In genomic region chr1:79853527-79853926, GRCm38 (mm10) we compare ENCODE assay signal across 24 mouse cellular contexts. TPM values are rescaled to one million over a fixed set of nuclear protein-coding genes. Genes with fewer than 3 reads are reported as not detected.
DNase-seq lines count a peak whose midpoint lies in the region; ATAC-seq lines count a peak whose summit lies in the region.
"Had no signal": no experiment of that assay in that cellular context is flagged by ENCODE, and none has a peak within 500 bp of the region (broad histone marks: within the 10 kb centered on the region; RNA-seq: fewer than 3 reads in every experiment).

No protein-coding gene starts in this region.

- no peak overlapping the region for H3K4me2 ChIP-seq in embryonic facial prominence, embryonic 13.5 days
- H3K4me2 ChIP-seq: embryonic facial prominence, embryonic 15.5 days; heart, embryonic 12.5 days; heart, embryonic 15.5 days; hindbrain, embryonic 14.5 days had no signal

- H3K4me3 ChIP-seq in embryonic facial prominence, embryonic 13.5 days, result no peak overlapping the region
- no peak overlapping the region for H3K4me3 ChIP-seq in embryonic facial prominence, embryonic 10.5 days
- H3K4me3 ChIP-seq: embryonic facial prominence, embryonic 15.5 days; heart, embryonic 12.5 days; heart, embryonic 15.5 days had no signal

- H3K4me1 ChIP-seq in embryonic facial prominence, embryonic 13.5 days, result peaks cover 34% of the 10 kb centered on the region
- peaks cover 42% of the 10 kb centered on the region for H3K4me1 ChIP-seq in embryonic facial prominence, embryonic 10.5 days
- H3K4me1 ChIP-seq: embryonic facial prominence, embryonic 15.5 days had no signal

- WGBS in embryonic facial prominence, embryonic 13.5 days, result 92% methylated on average over 3 of the region's 3 CpGs
- 95% methylated on average over 3 of the region's 3 CpGs for WGBS in embryonic facial prominence, embryonic 10.5 days

- 0 out of 2 replicates have a peak overlapping the region, but pooled peaks have one; percentile 16 for H3K9ac ChIP-seq in embryonic facial prominence, embryonic 13.5 days
- H3K9ac ChIP-seq: embryonic facial prominence, embryonic 15.5 days; heart, embryonic 12.5 days; heart, embryonic 15.5 days; hindbrain, embryonic 14.5 days had no signal

- H3K36me3 ChIP-seq in embryonic facial prominence, embryonic 13.5 days, result peaks cover 24% of the 10 kb centered on the region
- H3K36me3 ChIP-seq in embryonic facial prominence, embryonic 10.5 days (replicated peaks), result peaks cover 10% of the 10 kb centered on the region
- H3K36me3 ChIP-seq: embryonic facial prominence, embryonic 15.5 days; heart, embryonic 12.5 days; heart, embryonic 15.5 days had no signal

- H3K9me3 ChIP-seq in embryonic facial prominence, embryonic 13.5 days, result no peaks in the 10 kb centered on the region
- H3K9me3 ChIP-seq in embryonic facial prominence, embryonic 10.5 days, result no peaks in the 10 kb centered on the region
- H3K9me3 ChIP-seq: embryonic facial prominence, embryonic 15.5 days; heart, embryonic 12.5 days; heart, embryonic 15.5 days had no signal

- no peak overlapping the region for H3K27ac ChIP-seq in embryonic facial prominence, embryonic 13.5 days
- H3K27ac ChIP-seq in embryonic facial prominence, embryonic 10.5 days (replicated peaks), result no peak overlapping the region
- H3K27ac ChIP-seq: embryonic facial prominence, embryonic 15.5 days; heart, embryonic 15.5 days; hindbrain, embryonic 14.5 days; hindbrain, postnatal 0 days had no signal

- no peak for DNase-seq in embryonic facial prominence, embryonic 10.5 days (ENCODE audit: low spot score)
- no peak for DNase-seq in embryo, embryonic 11 days
- no peak for DNase-seq in cerebellum, adult 11-12 months
- DNase-seq: adrenal gland, adult 8-10 months; adrenal gland, postnatal 25 days; cerebellum, adult 18-20 months; cerebellum, adult 9-10 months; cerebellum, postnatal 14 days; gastrocnemius, postnatal 10 days; heart, adult 18-20 months; heart, postnatal 10 days; heart, postnatal 36 days had no signal

- ATAC-seq in embryonic facial prominence, embryonic 13.5 days (ENCODE audit: insufficient number of reproducible peaks, insufficient read depth, low FRiP score, low TSS enrichment, low read depth), result no peak
- ATAC-seq in hematopoietic stem cell, adult 5-6 weeks (replicated peaks in 1 of 2; ENCODE audit: insufficient read depth in 1 of 2, low FRiP score in 2 of 2, low TSS enrichment in 1 of 2, low read depth in 1 of 2, poor library complexity in 2 of 2, severe bottlenecking in 2 of 2), result peak; percentile 59 to 73; a peak in 3 of 4 replicates
- peak; percentile 47 for ATAC-seq in megakaryocyte progenitor cell, adult 5-6 weeks (replicated peaks; ENCODE audit: poor library complexity)
- ATAC-seq: activated CD4-positive, CD25-positive, alpha-beta regulatory T cell, adult 4 months; forebrain, embryonic 14.5 days; hindbrain, postnatal 0 days; inflammation-experienced regulatory T-cells, adult 6 months; intestine, embryonic 16.5 days had no signal

- H3K27me3 ChIP-seq in embryonic facial prominence, embryonic 13.5 days, result no peaks in the 10 kb centered on the region
- no peaks in the 10 kb centered on the region for H3K27me3 ChIP-seq in embryonic facial prominence, embryonic 10.5 days (replicated peaks; ENCODE audit: low read depth, poor library complexity, severe bottlenecking)
- H3K27me3 ChIP-seq: embryonic facial prominence, embryonic 15.5 days; heart, embryonic 12.5 days; heart, embryonic 15.5 days had no signal

RNA-seq across cellular contexts. Expression of gene Serpine2, which starts 7.5 kb away (rescaled TPM):
- 311 and 392 TPM in 2 replicates for polyA plus RNA-seq in embryonic facial prominence, embryonic 13.5 days (2015; fragmentation: Nextera tagmentation; extraction: Ambion mirVana)
- polyA plus RNA-seq in embryonic facial prominence, embryonic 10.5 days (2016; fragmentation: Nextera tagmentation; extraction: Ambion mirVana), result 77.5 and 101 TPM in 2 replicates
- total RNA-seq in hematopoietic stem cell, adult 5-6 weeks (2017), result 2.9 and 8.3 TPM in 2 replicates
- total RNA-seq in megakaryocyte progenitor cell, adult 5-6 weeks (2015), result 36.3 and 39.6 TPM in 2 replicates
- 30.8 and 37.8 TPM in 2 replicates for total RNA-seq in megakaryocyte progenitor cell, adult 5-6 weeks (2017)
